Mouse (Mus musculus): ENCODE data around the gene Ptprcap.

- TF ChIP-seq GATA1 (IDR thresholded peaks at IDR 0.05; ENCODE audit: low read length) (no peak), TAL1 (IDR thresholded peaks at IDR 0.05; ENCODE audit: low read length) (no peak)
These were observed 10.7 kb downstream of the Ptprcap start for GRCm38 (mm10) chr19:4164100-4164499.

All from erythroblast, embryonic 14.5 days (primary cell).